Mouse (Mus musculus) testis, adult 2 months (tissue): ENCODE data around the gene Cdr2l.

Experiments used
- CTCF ChIP-seq: fragments of 200-500 bp; IDR thresholded peaks from 2 replicates; pipeline ENCODE4 v1.5.1; 2012; ENCODE audit warnings: low read depth, mild to moderate bottlenecking, inconsistent platforms, low read length, moderate library complexity; ENCODE audit not compliant: control insufficient read depth, insufficient read depth, insufficient replicate concordance
- POLR2A ChIP-seq: fragments of 200-500 bp; IDR thresholded peaks from 2 replicates; pipeline ENCODE4 v1.6.1; 2012; ENCODE audit warnings: low read depth, mild to moderate bottlenecking, inconsistent platforms, low read length, moderate library complexity; ENCODE audit not compliant: control insufficient read depth

GRCm38 (mm10) chr11:115374695-115375425 lies 6.9 kb upstream of the Cdr2l start:
- TF ChIP-seq CTCF: no peak
- TF ChIP-seq POLR2A: no peak
